Mouse (Mus musculus) myocyte (in vitro differentiated cells): ENCODE measurements around the gene Spred2.

Source experiments
- CEBPB ChIP-seq: IDR thresholded peaks from 2 replicates; pipeline ENCODE4 v1.6.1; 2011; ENCODE audit warnings: mild to moderate bottlenecking, moderate library complexity; ENCODE audit not compliant: poor library complexity, insufficient read depth, severe bottlenecking
- E2F4 ChIP-seq: IDR thresholded peaks from one replicate; pipeline ENCODE4 v1.6.1; 2011; ENCODE audit warnings: mild to moderate bottlenecking, control low read depth, moderate library complexity; ENCODE audit not compliant: insufficient read depth
- MYOG ChIP-seq, 3 experiments: IDR thresholded peaks; one replicate each; pipeline ENCODE4 v1.6.1; 2011; ENCODE audit warnings: control low read depth in 2 of 3, low read depth in 2 of 3, mild to moderate bottlenecking in 2 of 3; ENCODE audit not compliant: insufficient read length in 2 of 3, control insufficient read depth in 1 of 3, insufficient read depth in 1 of 3
- POLR2A ChIP-seq: IDR thresholded peaks from one replicate; pipeline ENCODE4 v1.6.1; 2011; ENCODE audit warnings: low read depth, mild to moderate bottlenecking, control low read depth, moderate library complexity; ENCODE audit not compliant: insufficient read length
- POLR2AphosphoS2 ChIP-seq: IDR thresholded peaks from one replicate; pipeline ENCODE4 v1.6.1; 2011; ENCODE audit warnings: low read depth, control low read depth; ENCODE audit not compliant: insufficient read length
- TCF12 ChIP-seq: IDR thresholded peaks from one replicate; pipeline ENCODE4 v1.6.1; 2011; ENCODE audit warnings: mild to moderate bottlenecking, control low read depth; ENCODE audit not compliant: poor library complexity, insufficient read depth, severe bottlenecking

- TF ChIP-seq POLR2A: no peak
- TF ChIP-seq POLR2AphosphoS2: no peak
- no peak for TF ChIP-seq TCF12
- no peak for TF ChIP-seq MYOG (IDR thresholded peaks at IDR 0.05; ENCODE audit: control insufficient read depth in 1 of 3, insufficient read depth in 1 of 3, insufficient read length in 2 of 3, low read depth in 2 of 3)
- no peak for TF ChIP-seq E2F4
- TF ChIP-seq CEBPB: no peak
Observed at GRCm38 (mm10) chr11:19977687-19978086, 53.5 kb downstream of the Spred2 start.
